Mouse (Mus musculus): Measurements from ENCODE around the gene Ifnl2. TPM values are rescaled to one million over a fixed set of nuclear protein-coding genes. Genes with fewer than 3 reads are reported as not detected.

The Ifnl2 gene
- total and polyA plus RNA-seq, 3 experiments, result not detected

DNA sequence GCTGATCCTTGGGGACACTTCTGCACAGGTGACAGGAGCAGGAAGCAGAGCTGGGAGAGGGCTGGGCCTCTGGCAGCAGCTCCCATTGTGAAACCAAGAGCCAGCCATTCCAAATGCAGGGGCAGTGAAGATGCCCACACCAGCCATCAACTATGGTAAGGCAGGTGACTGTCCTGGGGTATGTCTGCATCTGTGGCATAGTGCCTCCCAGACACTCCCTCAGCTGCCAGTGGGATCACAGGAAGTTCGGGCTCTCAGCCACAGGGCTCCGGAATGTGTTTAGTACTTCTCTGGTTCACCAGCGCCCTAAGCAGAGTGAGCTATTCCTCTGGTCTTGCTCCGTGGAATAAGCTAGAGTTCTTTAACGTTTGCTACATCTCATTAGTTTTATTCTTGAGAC is 46.8 kb upstream of the Ifnl2 start:
- Histone ChIP-seq H3K4me1 (ENCODE audit: control insufficient read depth in 1 of 2, insufficient read depth in 2 of 2) (peaks cover 0 to 26% of the 10 kb centered on the region in 2 experiments; a peak in 2 of 4 replicates), H3K79me2 (replicated peaks; ENCODE audit: control insufficient read depth, extremely low read depth, insufficient read depth, poor library complexity, severe bottlenecking) (no peaks in the 10 kb centered on the region), H3K27ac (ENCODE audit: insufficient read depth, low read depth) (no peak overlapping the region), H3K4me2 (ENCODE audit: insufficient read depth, low read depth, poor library complexity, severe bottlenecking) (no peak overlapping the region), H3K27me3 (replicated peaks) (no peaks in the 10 kb centered on the region), H3K4me3 (replicated peaks in 1 of 3; ENCODE audit: low read depth in 2 of 3, low read length in 2 of 3, poor library complexity in 1 of 3) (no peak overlapping the region), H3K36me3 (replicated peaks in 1 of 2; ENCODE audit: control insufficient read depth in 1 of 2, insufficient read depth in 1 of 2, low read length in 1 of 2) (peaks cover 29 to 47% of the 10 kb centered on the region in 2 experiments), H3K9me3 (replicated peaks; ENCODE audit: low read length) (peaks cover 9% of the 10 kb centered on the region), H3K9ac (ENCODE audit: insufficient read depth, low read depth) (no peak overlapping the region)
- TF ChIP-seq ZKSCAN1 (IDR thresholded peaks at IDR 0.05; ENCODE audit: borderline replicate concordance, low read depth, low read length), result no peak
- in situ Hi-C loops (cut with MboI; ENCODE audit: low pct_ligation_motif_present, low pct_unique_long_range_greater_than_20kb, low sequenced_read_pairs), result loop anchor here (5.0 kb wide), 1 partner anchor 35 kb away; no protein-coding TSS in a partner anchor
- dilution Hi-C loops (cut with MboI; ENCODE audit: extremely low pct_ligation_motif_present, extremely low pct_unique_long_range_greater_than_20kb, low sequenced_read_pairs), result no loop called here
- DNase-seq (ENCODE audit: extremely low read depth), result no peak

DNA sequence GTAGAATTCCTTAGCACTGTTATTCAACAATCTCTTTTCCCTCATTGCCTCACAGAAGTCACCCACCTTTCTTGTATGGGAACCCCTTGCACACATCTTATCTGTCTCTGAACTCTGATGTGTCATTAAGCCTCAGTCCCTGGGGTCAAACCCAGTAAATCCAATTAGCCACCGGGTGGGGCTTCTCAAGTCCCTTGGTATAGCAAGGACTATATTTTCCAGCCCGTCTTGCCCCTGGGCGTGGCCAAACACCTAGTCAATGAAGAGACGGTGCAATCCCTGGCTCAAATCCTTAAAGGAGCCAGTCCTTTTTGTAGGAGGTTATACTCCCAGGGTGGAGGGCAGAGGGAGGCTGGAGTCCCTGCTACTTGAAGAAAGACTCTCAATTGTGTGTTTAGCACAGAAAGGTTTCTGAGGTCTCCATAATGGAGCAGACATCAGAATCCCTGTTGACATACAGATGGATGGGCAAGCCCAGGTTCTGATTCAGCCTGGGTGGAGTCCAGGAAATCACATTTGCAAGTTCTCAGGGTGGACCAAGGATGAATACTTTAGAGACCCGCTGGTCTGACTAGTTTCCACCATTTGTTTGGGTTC is 45.8 kb upstream of the Ifnl2 start:
- no peak overlapping the region for H3K4me3 ChIP-seq (replicated peaks in 1 of 3; ENCODE audit: low read depth in 2 of 3, low read length in 2 of 3, poor library complexity in 1 of 3)
- H3K27ac ChIP-seq (ENCODE audit: insufficient read depth, low read depth), result no peak overlapping the region
- peaks cover 24 to 40% of the 10 kb centered on the region in 2 experiments for H3K36me3 ChIP-seq (replicated peaks in 1 of 2; ENCODE audit: control insufficient read depth in 1 of 2, insufficient read depth in 1 of 2, low read length in 1 of 2)
- TF ChIP-seq SIN3A (IDR thresholded peaks at IDR 0.05; ENCODE audit: low read length), result no peak
- TF ChIP-seq USF1 (IDR thresholded peaks at IDR 0.05; ENCODE audit: low read depth, low read length), result no peak
- no peak for TF ChIP-seq GABPA (IDR thresholded peaks at IDR 0.05; ENCODE audit: insufficient replicate concordance, low read depth, low read length)
- TF ChIP-seq USF2 (conservative IDR thresholded peaks at IDR 0.05; ENCODE audit: low read depth, low read length), result no peak
- TF ChIP-seq UBTF (IDR thresholded peaks at IDR 0.05; ENCODE audit: low read depth, low read length), result no peak
- no peak for TF ChIP-seq RCOR1 (conservative IDR thresholded peaks at IDR 0.05; ENCODE audit: low read depth, low read length)
- no peak for TF ChIP-seq CHD1 (IDR thresholded peaks at IDR 0.05; ENCODE audit: low read depth, low read length)
- TF ChIP-seq ZNF384 (IDR thresholded peaks at IDR 0.05; ENCODE audit: low read depth, low read length), result no peak
- TF ChIP-seq ZMIZ1 (IDR thresholded peaks at IDR 0.05; ENCODE audit: low read depth, low read length), result no peak
- TF ChIP-seq MYC (IDR thresholded peaks at IDR 0.05; ENCODE audit: low read depth, low read length), result no peak
- DNase-seq (ENCODE audit: extremely low read depth), result no peak
- H3K27me3 ChIP-seq (replicated peaks), result no peaks in the 10 kb centered on the region
- peaks cover 9% of the 10 kb centered on the region for H3K9me3 ChIP-seq (replicated peaks; ENCODE audit: low read length)
- H3K9ac ChIP-seq (ENCODE audit: insufficient read depth, low read depth), result no peak overlapping the region
- H3K4me1 ChIP-seq (ENCODE audit: control insufficient read depth in 1 of 2, insufficient read depth in 2 of 2), result peaks cover 0 to 26% of the 10 kb centered on the region in 2 experiments; a peak in 2 of 4 replicates
- in situ Hi-C loops (cut with MboI; ENCODE audit: low pct_ligation_motif_present, low pct_unique_long_range_greater_than_20kb, low sequenced_read_pairs), result loop anchor here (5.0 kb wide), 1 partner anchor 36 kb away; no protein-coding TSS in a partner anchor
- dilution Hi-C loops (cut with MboI; ENCODE audit: extremely low pct_ligation_motif_present, extremely low pct_unique_long_range_greater_than_20kb, low sequenced_read_pairs), result no loop called here
- H3K79me2 ChIP-seq (replicated peaks; ENCODE audit: control insufficient read depth, extremely low read depth, insufficient read depth, poor library complexity, severe bottlenecking), result no peaks in the 10 kb centered on the region
- no peak overlapping the region for H3K4me2 ChIP-seq (ENCODE audit: insufficient read depth, low read depth, poor library complexity, severe bottlenecking)

DNA sequence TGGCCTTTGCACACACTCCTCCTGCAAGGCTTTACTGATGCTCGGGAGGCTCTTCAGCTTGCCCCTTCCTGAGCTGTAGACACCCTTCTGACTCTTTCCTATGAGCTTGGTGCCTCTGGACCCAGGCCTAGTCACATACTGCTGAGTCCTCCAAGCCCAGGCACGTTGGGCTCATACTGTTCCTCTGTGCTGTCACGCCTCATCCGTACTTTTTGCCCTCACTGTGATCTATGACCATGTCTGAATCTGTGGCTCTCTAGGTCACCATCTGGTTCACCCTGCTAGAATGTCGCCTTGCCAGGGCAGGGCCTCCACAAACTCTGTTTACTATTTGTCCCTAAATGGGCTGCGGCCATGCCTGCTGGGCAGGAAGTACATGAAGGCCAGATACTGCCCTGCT is 42.8 kb upstream of the Ifnl2 start:
- dilution Hi-C loops (cut with MboI; ENCODE audit: extremely low pct_ligation_motif_present, extremely low pct_unique_long_range_greater_than_20kb, low sequenced_read_pairs), result no loop called here
- Histone ChIP-seq H3K4me2 (ENCODE audit: insufficient read depth, low read depth, poor library complexity, severe bottlenecking) (no peak overlapping the region), H3K79me2 (replicated peaks; ENCODE audit: control insufficient read depth, extremely low read depth, insufficient read depth, poor library complexity, severe bottlenecking) (no peaks in the 10 kb centered on the region), H3K4me1 (ENCODE audit: control insufficient read depth in 1 of 2, insufficient read depth in 2 of 2) (peaks cover 0 to 18% of the 10 kb centered on the region in 2 experiments; a peak in 2 of 4 replicates), H3K9me3 (replicated peaks; ENCODE audit: low read length) (peaks cover 9% of the 10 kb centered on the region), H3K4me3 (replicated peaks in 1 of 3; ENCODE audit: low read depth in 2 of 3, low read length in 2 of 3, poor library complexity in 1 of 3) (no peak overlapping the region), H3K36me3 (replicated peaks in 1 of 2; ENCODE audit: control insufficient read depth in 1 of 2, insufficient read depth in 1 of 2, low read length in 1 of 2) (peaks cover 3 to 12% of the 10 kb centered on the region in 2 experiments), H3K27me3 (replicated peaks) (peaks cover 1% of the 10 kb centered on the region), H3K9ac (ENCODE audit: insufficient read depth, low read depth) (no peak overlapping the region), H3K27ac (ENCODE audit: insufficient read depth, low read depth) (no peak overlapping the region)
- in situ Hi-C loops (cut with MboI; ENCODE audit: low pct_ligation_motif_present, low pct_unique_long_range_greater_than_20kb, low sequenced_read_pairs), result no loop called here
- no peak for DNase-seq (ENCODE audit: extremely low read depth)
- no peak for TF ChIP-seq RCOR1 (conservative IDR thresholded peaks at IDR 0.05; ENCODE audit: low read depth, low read length)
- TF ChIP-seq NRF1 (IDR thresholded peaks at IDR 0.05; ENCODE audit: low read depth, low read length), result no peak
- no peak for TF ChIP-seq EP300 (IDR thresholded peaks at IDR 0.05; ENCODE audit: low read length)
- TF ChIP-seq E2F4 (IDR thresholded peaks at IDR 0.05; ENCODE audit: insufficient replicate concordance, low read depth, low read length), result no peak
- no peak for TF ChIP-seq MYC (IDR thresholded peaks at IDR 0.05; ENCODE audit: low read depth, low read length)
- TF ChIP-seq ZC3H11A (IDR thresholded peaks at IDR 0.05; ENCODE audit: low read depth, low read length), result no peak
- no peak for TF ChIP-seq CTCF (conservative IDR thresholded peaks at IDR 0.05 in 1 of 2, IDR thresholded peaks at IDR 0.05 in 1 of 2; ENCODE audit: low read depth in 2 of 2, low read length in 2 of 2)
- no peak for TF ChIP-seq JUND (conservative IDR thresholded peaks at IDR 0.05; ENCODE audit: low read depth, low read length)
- no peak for TF ChIP-seq MAFK (IDR thresholded peaks at IDR 0.05; ENCODE audit: insufficient replicate concordance, low read length)
- TF ChIP-seq MXI1 (IDR thresholded peaks at IDR 0.05; ENCODE audit: low read depth, low read length), result no peak
- TF ChIP-seq ZNF384 (IDR thresholded peaks at IDR 0.05; ENCODE audit: low read depth, low read length), result no peak
- no peak for TF ChIP-seq HCFC1 (IDR thresholded peaks at IDR 0.05; ENCODE audit: low read depth, low read length)
- TF ChIP-seq NELFE (IDR thresholded peaks at IDR 0.05; ENCODE audit: low read depth, low read length), result no peak
- TF ChIP-seq USF1 (IDR thresholded peaks at IDR 0.05; ENCODE audit: low read depth, low read length), result no peak
- no peak for TF ChIP-seq IRF4 (IDR thresholded peaks at IDR 0.05; ENCODE audit: low read depth, low read length)
- TF ChIP-seq MEF2A (IDR thresholded peaks at IDR 0.05; ENCODE audit: borderline replicate concordance, low read depth, low read length), result no peak
- TF ChIP-seq PAX5 (IDR thresholded peaks at IDR 0.05; ENCODE audit: low read length), result no peak
- TF ChIP-seq ELF1 (IDR thresholded peaks at IDR 0.05; ENCODE audit: low read depth, low read length), result no peak
- no peak for TF ChIP-seq USF2 (conservative IDR thresholded peaks at IDR 0.05; ENCODE audit: low read depth, low read length)
